Mouse (Mus musculus): ENCODE measurements at regions not wholly inside any gene's neighbourhood (a gene's known extent, or its start where the extent isn't known, plus 50 kb on each side); places are given as distances from the start of the nearest gene placed in this dataset.

DNA sequence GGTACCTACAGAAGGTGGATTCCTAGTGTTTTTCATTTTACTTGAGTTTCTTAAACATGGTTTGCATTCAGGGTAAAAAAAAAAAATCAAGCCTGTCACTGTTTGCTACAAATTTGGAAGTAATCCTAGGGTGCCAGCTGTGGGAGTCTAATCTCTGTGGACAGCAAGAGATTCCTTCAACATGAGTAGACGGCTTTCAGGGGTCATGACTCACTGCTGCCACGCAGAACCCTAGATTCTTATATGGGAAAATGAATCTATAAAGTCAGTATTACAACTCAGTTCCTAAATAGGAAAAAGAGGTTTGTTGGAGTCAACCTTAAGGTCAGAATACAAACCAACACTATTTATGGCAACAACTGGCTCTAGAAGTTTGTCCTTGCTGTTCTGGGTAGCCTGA, 310.1 kb upstream of the Pkdcc start:
- TF ChIP-seq MAZ (IDR thresholded peaks at IDR 0.05; ENCODE audit: low read depth, low read length) (no peak), CTCF (conservative IDR thresholded peaks at IDR 0.05 in 1 of 2, IDR thresholded peaks at IDR 0.05 in 1 of 2; ENCODE audit: low read depth in 2 of 2, low read length in 2 of 2) (no peak), E2F4 (IDR thresholded peaks at IDR 0.05; ENCODE audit: insufficient replicate concordance, low read depth, low read length) (no peak), USF2 (conservative IDR thresholded peaks at IDR 0.05; ENCODE audit: low read depth, low read length) (no peak), NRF1 (IDR thresholded peaks at IDR 0.05; ENCODE audit: low read depth, low read length) (no peak), ZNF384 (IDR thresholded peaks at IDR 0.05; ENCODE audit: low read depth, low read length) (no peak), MXI1 (IDR thresholded peaks at IDR 0.05; ENCODE audit: low read depth, low read length) (no peak), RCOR1 (conservative IDR thresholded peaks at IDR 0.05; ENCODE audit: low read depth, low read length) (no peak), TCF12 (IDR thresholded peaks at IDR 0.05; ENCODE audit: low read depth, low read length) (no peak), POLR2A (IDR thresholded peaks at IDR 0.05; ENCODE audit: low read depth, low read length) (no peak), MAX (IDR thresholded peaks at IDR 0.05; ENCODE audit: low read length) (no peak)

Data from CH12.LX (cell line).